Mouse (Mus musculus) spleen, embryonic (tissue): ENCODE data around the gene Yae1d1.
"Not testable (repeated sequence)": the region's sequence is repeated elsewhere in the genome, so short reads cannot be mapped to it uniquely, and the experiment has no call there.

Experiments used
- CTCF ChIA-PET: fragments of 350-600 bp; sonication (Branson Sonifier 250); formaldehyde crosslinking; loops from one replicate; lab custom pipeline; 2022; lab: Charles Lee

Yae1d1 gene

DNA sequence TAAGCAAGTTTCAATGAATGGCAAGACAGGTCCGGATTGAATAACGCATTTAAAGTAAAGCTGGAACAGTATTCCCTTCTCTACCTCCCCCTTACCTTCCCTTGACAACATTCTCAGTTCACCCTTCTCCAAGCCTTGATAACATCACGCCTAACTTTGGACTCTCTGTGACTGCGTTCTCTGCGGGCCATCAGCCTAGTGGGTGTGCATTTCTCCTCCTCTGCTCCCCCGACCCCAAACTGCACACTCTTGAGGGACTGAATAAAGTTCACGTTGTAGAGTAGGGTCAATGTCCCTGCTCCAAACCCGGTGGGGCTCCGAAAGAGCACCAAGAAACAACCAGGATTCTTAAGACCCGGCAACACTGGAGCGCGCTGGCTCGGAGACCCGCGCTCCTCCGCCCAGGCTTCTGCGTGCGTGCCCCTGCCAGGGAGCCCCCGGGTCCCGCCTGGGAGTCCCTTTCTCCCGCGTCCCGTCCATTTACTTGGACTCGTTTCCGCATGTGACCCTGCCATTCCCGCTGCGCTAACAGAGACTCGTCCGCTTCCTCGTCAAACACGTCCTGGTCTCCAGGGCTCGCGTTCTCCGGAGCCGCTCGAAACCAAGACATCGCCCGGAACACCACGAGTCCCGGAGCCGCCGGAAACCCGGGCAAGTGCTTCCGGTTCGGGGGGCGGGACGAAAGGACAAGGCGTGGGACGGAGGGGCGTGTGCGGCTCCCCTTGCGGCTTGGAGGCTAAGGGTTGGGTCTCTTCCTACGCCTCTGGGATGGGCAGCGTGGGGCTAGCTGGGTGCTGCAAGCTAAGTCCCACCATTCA is at the start of gene Yae1d1:
Gene Yae1d1 (minus strand): TSS at position 653 of the 818 bp plus-strand sequence.
- CTCF ChIA-PET, result no interaction called here

- CTCF ChIA-PET, result no interaction called here
These were observed 45.7 kb upstream of the Yae1d1 start for GRCm38 (mm10) chr13:18038814-18039213.

DNA sequence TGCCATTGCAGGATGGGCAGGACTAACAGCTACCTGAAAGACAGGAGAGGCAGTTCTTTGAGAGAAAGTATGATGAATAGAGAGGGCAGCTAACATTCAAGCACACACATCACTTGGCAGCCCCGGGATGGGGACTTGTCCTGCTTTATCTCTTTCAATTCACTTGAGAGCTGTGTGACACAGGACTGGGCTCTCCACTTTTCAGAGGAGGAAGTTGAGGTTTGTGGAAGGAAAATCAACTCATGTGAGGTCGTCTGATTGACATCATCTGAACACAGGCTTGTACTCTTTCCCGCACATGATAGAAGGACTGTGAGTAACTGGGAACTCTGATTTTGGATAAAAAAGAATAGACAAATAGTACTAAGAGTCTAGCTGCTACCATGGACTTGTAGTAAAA is 23.5 kb upstream of the Yae1d1 start:
- CTCF ChIA-PET, result no interaction called here

- CTCF ChIA-PET, result interaction anchor here (0.6 kb wide), 1 partner anchor 239 kb away, joined by 3 read pairs; no protein-coding TSS in a partner anchor
These were observed 20.1 kb upstream of the Yae1d1 start for GRCm38 (mm10) chr13:18013205-18013604.

- CTCF ChIA-PET, result no interaction called here
These were observed 17.9 kb upstream of the Yae1d1 start for GRCm38 (mm10) chr13:18011055-18011454.

GRCm38 (mm10) chr13:17993515-17993847 is 332 bp upstream of the Yae1d1 start:
- CTCF ChIA-PET, result no interaction called here

GRCm38 (mm10) chr13:17992009-17992408 is 1.1 kb downstream of the Yae1d1 start:
- CTCF ChIA-PET, result no interaction called here

GRCm38 (mm10) chr13:17983194-17983593 is 10.0 kb downstream of the Yae1d1 start:
- CTCF ChIA-PET, result interaction anchor here (0.8 kb wide), 1 partner anchor 43 kb away, joined by 3 read pairs; no protein-coding TSS in a partner anchor

DNA sequence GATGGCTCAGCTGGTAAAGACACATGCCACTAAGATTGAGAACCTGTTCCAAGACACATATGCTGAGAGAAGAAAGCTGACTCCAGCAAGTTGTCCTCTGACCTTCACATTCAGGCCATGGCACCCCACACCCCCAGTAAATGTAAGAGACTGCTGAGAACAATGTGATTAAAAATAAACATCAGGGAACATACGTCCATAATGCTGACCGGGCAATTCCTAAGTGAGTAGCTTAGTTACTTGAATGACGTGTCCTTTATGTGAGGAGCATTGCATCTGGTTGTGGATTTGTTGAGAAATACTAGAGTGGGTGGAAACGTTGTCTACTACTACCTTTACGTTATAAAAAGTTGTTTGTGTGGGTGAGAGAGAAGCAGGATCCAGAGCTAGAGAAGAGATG is 10.5 kb downstream of the Yae1d1 start:
- CTCF ChIA-PET, result no interaction called here

- CTCF ChIA-PET, result no interaction called here
These were observed 16.1 kb downstream of the Yae1d1 start for GRCm38 (mm10) chr13:17976854-17977739.

GRCm38 (mm10) chr13:17975891-17976290 is 17.3 kb downstream of the Yae1d1 start:
- CTCF ChIA-PET, result no interaction called here

DNA sequence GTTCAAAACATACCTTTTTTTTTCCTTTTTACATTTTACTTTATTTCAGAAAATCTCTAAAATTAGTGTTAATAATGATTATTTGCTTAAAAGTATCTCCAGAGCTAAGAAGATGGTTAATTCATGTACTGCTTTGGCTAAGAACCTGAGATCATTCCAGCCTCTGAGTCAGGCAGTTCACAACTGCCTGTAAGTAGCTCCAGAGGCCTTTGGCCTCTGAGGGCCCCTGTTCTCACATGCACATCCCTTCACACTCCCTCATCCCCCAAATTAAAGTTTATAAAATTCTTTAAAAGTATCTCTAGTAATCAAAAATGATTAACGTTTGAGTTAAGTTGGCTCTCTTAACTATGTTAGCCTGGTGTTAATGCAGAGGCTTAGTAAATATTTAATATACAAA is 17.7 kb downstream of the Yae1d1 start:
- CTCF ChIA-PET, result no interaction called here

- CTCF ChIA-PET, result interaction anchor here (0.6 kb wide), 2 partner anchors 92 to 395 kb away, joined by 3 to 4 read pairs; no protein-coding TSS in a partner anchor
These were observed 18.4 kb downstream of the Yae1d1 start for GRCm38 (mm10) chr13:17974734-17975133.

DNA sequence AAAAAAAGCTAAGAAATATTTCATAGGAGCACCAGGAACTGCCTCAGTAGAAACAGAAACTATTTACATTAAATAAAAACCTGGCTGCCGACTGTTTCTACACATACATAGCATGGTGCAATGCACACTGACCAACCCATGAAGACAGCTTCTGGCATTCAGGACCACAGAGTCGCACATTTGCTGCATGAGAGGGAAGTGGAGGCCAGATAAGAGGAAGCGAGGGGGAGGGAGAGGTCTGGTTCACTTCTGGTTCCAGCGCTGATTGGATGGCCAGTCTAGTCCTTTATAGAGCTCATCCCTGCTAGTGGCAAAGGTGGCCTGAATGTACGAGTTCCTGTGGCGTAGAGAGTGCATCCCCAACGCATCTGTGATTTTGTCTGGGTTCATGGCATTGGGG is 32.5 kb downstream of the Yae1d1 start:
- CTCF ChIA-PET, result interaction anchor here (0.6 kb wide), 1 partner anchor 21 kb away, joined by 11 read pairs; no protein-coding TSS in a partner anchor

GRCm38 (mm10) chr13:17954282-17954681 is 38.9 kb downstream of the Yae1d1 start:
- CTCF ChIA-PET, result no interaction called here

GRCm38 (mm10) chr13:17950581-17950980 is 42.6 kb downstream of the Yae1d1 start:
- CTCF ChIA-PET, result not testable (repeated sequence)

DNA sequence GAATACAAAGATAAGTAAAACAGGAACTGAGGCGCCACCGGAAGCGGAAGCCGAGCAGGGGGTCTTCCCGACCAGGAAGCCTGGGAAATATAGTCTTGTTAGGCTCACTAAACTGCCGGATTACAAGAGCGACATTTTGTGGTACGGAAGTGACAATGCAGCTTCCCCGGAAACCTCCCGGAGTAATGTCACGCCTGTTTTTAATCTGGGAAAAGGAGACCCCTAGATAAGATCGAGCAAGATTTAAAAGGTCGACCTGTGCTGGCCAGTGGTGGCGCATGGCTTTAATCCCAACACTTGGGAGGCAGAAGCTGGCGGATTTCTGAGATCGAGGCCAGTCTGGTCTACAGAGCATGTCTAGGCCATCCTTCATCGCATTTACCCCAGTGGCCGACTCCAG is 43.6 kb downstream of the Yae1d1 start:
- CTCF ChIA-PET, result no interaction called here

- CTCF ChIA-PET, result interaction anchor here (0.6 kb wide), 1 partner anchor 203 kb away, joined by 5 read pairs; no protein-coding TSS in a partner anchor
These were observed 48.9 kb downstream of the Yae1d1 start, which contains the start of gene Rala for GRCm38 (mm10) chr13:17944078-17944917. Gene Rala, minus strand, starts transcription at chr13:17944239.

DNA sequence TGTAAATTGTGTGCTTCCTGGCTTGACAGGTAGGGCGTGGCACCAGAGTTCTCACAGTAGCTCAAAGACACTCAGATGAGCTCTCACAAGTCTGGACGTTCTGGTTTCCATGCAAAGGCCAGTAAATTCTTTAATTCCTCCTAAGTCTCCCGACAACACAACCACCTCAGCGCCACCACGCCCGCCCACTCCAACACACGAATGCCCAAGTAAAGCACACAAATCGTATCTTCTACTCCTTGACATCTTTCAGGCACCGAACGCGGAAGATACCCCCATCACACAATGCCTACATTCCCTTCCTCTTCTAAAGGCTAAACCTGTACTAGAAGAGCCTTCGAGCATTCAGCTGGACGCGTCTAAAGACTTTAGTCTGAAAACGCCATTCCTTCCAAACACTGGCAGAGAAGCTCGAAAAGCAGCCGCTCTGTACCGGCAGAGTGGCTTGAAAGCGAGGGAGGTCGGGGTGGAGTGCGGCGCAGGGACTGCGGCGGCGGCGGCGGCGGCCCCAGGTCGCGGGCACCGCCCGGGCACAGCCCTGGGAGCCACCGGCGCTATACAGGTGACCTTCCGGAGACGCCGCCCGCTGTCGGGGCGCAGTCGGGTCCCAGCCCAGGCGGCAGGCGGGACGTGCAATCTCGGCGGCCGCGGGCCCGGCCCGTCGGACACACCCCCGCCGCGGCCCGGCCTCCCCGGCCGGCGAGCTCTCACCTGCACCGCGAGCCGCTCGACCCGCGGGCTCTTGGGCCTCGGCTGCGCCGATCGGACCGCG is 49.7 kb downstream of the Yae1d1 start:
- CTCF ChIA-PET, result interaction anchor here (0.6 kb wide), 1 partner anchor 203 kb away, joined by 5 read pairs; no protein-coding TSS in a partner anchor

DNA sequence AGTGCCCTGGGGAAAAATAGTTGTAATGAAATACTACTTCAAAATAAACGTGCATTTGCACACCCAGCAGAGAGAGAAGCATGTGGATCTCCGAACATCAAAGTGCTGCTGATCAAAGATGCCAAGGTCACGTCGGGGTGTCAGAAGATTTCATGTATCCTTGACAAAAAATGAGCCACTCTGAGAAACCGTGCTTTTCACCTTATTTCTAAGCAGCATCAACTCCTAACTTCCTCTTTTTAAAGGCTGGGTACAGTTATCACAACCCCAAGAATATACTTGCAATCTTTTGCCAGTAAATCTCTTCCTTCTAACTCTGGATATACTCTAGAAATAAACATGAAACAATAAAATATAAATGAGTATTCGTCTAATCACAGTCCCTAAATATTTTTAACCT is 50.8 kb downstream of the Yae1d1 start:
- CTCF ChIA-PET, result no interaction called here
